Mouse (Mus musculus): ENCODE measurements around the gene Diaph2. TPM values are rescaled to one million over a fixed set of nuclear protein-coding genes. Genes with fewer than 3 reads are reported as not detected.

Gene Diaph2
- polyA plus RNA-seq, 1 experiment from 2014 or later = 7.6 TPM

- H3K9me3 ChIP-seq (replicated peaks; ENCODE audit: control insufficient read depth, low read length) = no peaks in the 10 kb centered on the region
- H3K36me3 ChIP-seq (ENCODE audit: control insufficient read depth, insufficient read depth, low read length) = no peaks in the 10 kb centered on the region
- no peaks in the 10 kb centered on the region for H3K4me1 ChIP-seq (ENCODE audit: control insufficient read depth, insufficient read depth, low read length)
- H3K9ac ChIP-seq (ENCODE audit: low read length) = peak overlapping the region; percentile 80
- H3K27me3 ChIP-seq (ENCODE audit: control insufficient read depth, insufficient read depth, low read length) = no peaks in the 10 kb centered on the region
- peak overlapping the region; percentile 78 for H3K27ac ChIP-seq (ENCODE audit: low read length)
- peak; percentile 56; the same call in 1 of the 2 replicates for ATAC-seq (ENCODE audit: insufficient read depth, low FRiP score)
- H3K4me3 ChIP-seq (replicated peaks; ENCODE audit: low read length) = peak overlapping the region; percentile 63
- H3K4me2 ChIP-seq (ENCODE audit: low read depth, low read length) = peak overlapping the region; percentile 49
- WGBS = 21% methylated on average over 31 of the region's 31 CpGs
Measured at GRCm38 (mm10) chrX:129750094-129750569, 590 bp downstream of the Diaph2 start.

- Histone ChIP-seq H3K4me2 (ENCODE audit: low read depth, low read length) (peak overlapping the region; percentile 49), H3K36me3 (ENCODE audit: control insufficient read depth, insufficient read depth, low read length) (no peaks in the 10 kb centered on the region), H3K27me3 (ENCODE audit: control insufficient read depth, insufficient read depth, low read length) (no peaks in the 10 kb centered on the region), H3K27ac (ENCODE audit: low read length) (peak overlapping the region; percentile 78), H3K4me1 (ENCODE audit: control insufficient read depth, insufficient read depth, low read length) (no peaks in the 10 kb centered on the region), H3K4me3 (replicated peaks; ENCODE audit: low read length) (peak overlapping the region; percentile 63), H3K9ac (ENCODE audit: low read length) (peak overlapping the region; percentile 80), H3K9me3 (replicated peaks; ENCODE audit: control insufficient read depth, low read length) (no peaks in the 10 kb centered on the region)
- 0 out of 2 replicates have a peak, but pooled peaks have one; percentile 34 for ATAC-seq (ENCODE audit: insufficient read depth, low FRiP score)
- WGBS = 12% methylated on average over 6 of the region's 6 CpGs
Measured at GRCm38 (mm10) chrX:129750606-129751005, 1.1 kb downstream of the Diaph2 start.

DNA sequence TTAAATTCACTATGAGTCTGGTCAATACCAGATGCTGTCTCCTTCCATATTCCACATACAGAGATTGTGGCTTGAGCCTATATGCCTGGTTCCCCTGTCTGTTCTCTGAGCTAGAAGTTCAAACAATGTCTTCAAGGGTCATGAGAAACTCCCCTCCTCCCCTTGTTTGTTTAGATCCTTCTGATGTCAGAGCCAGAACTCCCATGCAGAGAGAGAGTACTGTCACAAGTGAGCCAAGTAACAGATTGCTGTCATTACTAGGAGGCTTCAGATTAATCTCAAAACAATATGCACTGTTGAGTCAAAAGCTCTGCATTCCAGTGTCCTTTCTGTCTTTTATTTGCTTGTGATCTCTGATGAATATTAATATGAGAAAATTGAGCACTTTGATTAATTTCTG lies 7.1 kb downstream of the Diaph2 start:
- no peaks in the 10 kb centered on the region for H3K27me3 ChIP-seq (ENCODE audit: control insufficient read depth, insufficient read depth, low read length)
- no peaks in the 10 kb centered on the region for H3K36me3 ChIP-seq (ENCODE audit: control insufficient read depth, insufficient read depth, low read length)
- no peak overlapping the region for H3K9ac ChIP-seq (ENCODE audit: low read length)
- H3K4me2 ChIP-seq (ENCODE audit: low read depth, low read length) = no peak overlapping the region
- H3K27ac ChIP-seq (ENCODE audit: low read length) = no peak overlapping the region
- no peaks in the 10 kb centered on the region for H3K4me1 ChIP-seq (ENCODE audit: control insufficient read depth, insufficient read depth, low read length)
- H3K4me3 ChIP-seq (replicated peaks; ENCODE audit: low read length) = no peak overlapping the region
- no peaks in the 10 kb centered on the region for H3K9me3 ChIP-seq (replicated peaks; ENCODE audit: control insufficient read depth, low read length)
- no peak for ATAC-seq (ENCODE audit: insufficient read depth, low FRiP score)

DNA sequence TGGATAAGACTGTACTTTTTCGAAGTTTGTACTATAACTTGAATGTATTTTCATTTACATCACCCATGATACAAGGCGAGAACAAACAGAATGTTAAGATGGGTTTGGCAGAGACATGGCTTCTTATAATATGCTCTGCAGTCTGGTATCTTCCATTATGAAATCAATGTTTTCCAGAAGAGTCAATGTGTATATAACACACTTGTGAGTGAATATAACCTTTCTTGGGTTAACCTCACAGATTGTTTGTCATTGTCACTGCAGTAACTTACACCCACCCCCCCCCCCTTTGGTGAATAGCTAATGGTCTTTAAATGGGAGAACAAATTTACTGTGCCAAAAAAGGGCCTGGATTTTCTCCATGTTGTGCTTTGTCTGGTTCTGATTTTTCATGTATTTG lies 13.1 kb downstream of the Diaph2 start:
- 84% methylated on average over 2 of the region's 2 CpGs for WGBS
- H3K27me3 ChIP-seq (ENCODE audit: control insufficient read depth, insufficient read depth, low read length) = no peaks in the 10 kb centered on the region
- no peak overlapping the region for H3K4me2 ChIP-seq (ENCODE audit: low read depth, low read length)
- no peaks in the 10 kb centered on the region for H3K4me1 ChIP-seq (ENCODE audit: control insufficient read depth, insufficient read depth, low read length)
- no peaks in the 10 kb centered on the region for H3K9me3 ChIP-seq (replicated peaks; ENCODE audit: control insufficient read depth, low read length)
- no peaks in the 10 kb centered on the region for H3K36me3 ChIP-seq (ENCODE audit: control insufficient read depth, insufficient read depth, low read length)
- no peak overlapping the region for H3K9ac ChIP-seq (ENCODE audit: low read length)
- no peak for ATAC-seq (ENCODE audit: insufficient read depth, low FRiP score)
- H3K27ac ChIP-seq (ENCODE audit: low read length) = no peak overlapping the region
- H3K4me3 ChIP-seq (replicated peaks; ENCODE audit: low read length) = no peak overlapping the region

- no peak overlapping the region for H3K27ac ChIP-seq (ENCODE audit: low read length)
- no peaks in the 10 kb centered on the region for H3K4me1 ChIP-seq (ENCODE audit: control insufficient read depth, insufficient read depth, low read length)
- no peaks in the 10 kb centered on the region for H3K27me3 ChIP-seq (ENCODE audit: control insufficient read depth, insufficient read depth, low read length)
- H3K4me2 ChIP-seq (ENCODE audit: low read depth, low read length) = no peak overlapping the region
- ATAC-seq (ENCODE audit: insufficient read depth, low FRiP score) = no peak
- no peaks in the 10 kb centered on the region for H3K9me3 ChIP-seq (replicated peaks; ENCODE audit: control insufficient read depth, low read length)
- no peak overlapping the region for H3K4me3 ChIP-seq (replicated peaks; ENCODE audit: low read length)
- 81% methylated on average over 2 of the region's 2 CpGs for WGBS
- H3K9ac ChIP-seq (ENCODE audit: low read length) = no peak overlapping the region
- no peaks in the 10 kb centered on the region for H3K36me3 ChIP-seq (ENCODE audit: control insufficient read depth, insufficient read depth, low read length)
Measured at GRCm38 (mm10) chrX:129765378-129765777, 15.8 kb downstream of the Diaph2 start.

GRCm38 (mm10) chrX:129766811-129767210 lies 17.3 kb downstream of the Diaph2 start:
- Histone ChIP-seq H3K27me3 (ENCODE audit: control insufficient read depth, insufficient read depth, low read length) (no peaks in the 10 kb centered on the region), H3K4me1 (ENCODE audit: control insufficient read depth, insufficient read depth, low read length) (no peaks in the 10 kb centered on the region), H3K27ac (ENCODE audit: low read length) (no peak overlapping the region), H3K9ac (ENCODE audit: low read length) (no peak overlapping the region), H3K9me3 (replicated peaks; ENCODE audit: control insufficient read depth, low read length) (no peaks in the 10 kb centered on the region), H3K36me3 (ENCODE audit: control insufficient read depth, insufficient read depth, low read length) (no peaks in the 10 kb centered on the region), H3K4me2 (ENCODE audit: low read depth, low read length) (no peak overlapping the region), H3K4me3 (replicated peaks; ENCODE audit: low read length) (no peak overlapping the region)
- ATAC-seq (ENCODE audit: insufficient read depth, low FRiP score) = no peak
- WGBS = 42% methylated on average over 1 of the region's 1 CpGs

GRCm38 (mm10) chrX:129770625-129771024 lies 21.1 kb downstream of the Diaph2 start:
- Histone ChIP-seq H3K4me2 (ENCODE audit: low read depth, low read length) (no peak overlapping the region), H3K9ac (ENCODE audit: low read length) (no peak overlapping the region), H3K36me3 (ENCODE audit: control insufficient read depth, insufficient read depth, low read length) (no peaks in the 10 kb centered on the region), H3K4me3 (replicated peaks; ENCODE audit: low read length) (no peak overlapping the region), H3K27ac (ENCODE audit: low read length) (no peak overlapping the region), H3K9me3 (replicated peaks; ENCODE audit: control insufficient read depth, low read length) (no peaks in the 10 kb centered on the region), H3K27me3 (ENCODE audit: control insufficient read depth, insufficient read depth, low read length) (no peaks in the 10 kb centered on the region), H3K4me1 (ENCODE audit: control insufficient read depth, insufficient read depth, low read length) (no peaks in the 10 kb centered on the region)
- ATAC-seq (ENCODE audit: insufficient read depth, low FRiP score) = no peak
- WGBS = 47% methylated on average over 2 of the region's 2 CpGs

DNA sequence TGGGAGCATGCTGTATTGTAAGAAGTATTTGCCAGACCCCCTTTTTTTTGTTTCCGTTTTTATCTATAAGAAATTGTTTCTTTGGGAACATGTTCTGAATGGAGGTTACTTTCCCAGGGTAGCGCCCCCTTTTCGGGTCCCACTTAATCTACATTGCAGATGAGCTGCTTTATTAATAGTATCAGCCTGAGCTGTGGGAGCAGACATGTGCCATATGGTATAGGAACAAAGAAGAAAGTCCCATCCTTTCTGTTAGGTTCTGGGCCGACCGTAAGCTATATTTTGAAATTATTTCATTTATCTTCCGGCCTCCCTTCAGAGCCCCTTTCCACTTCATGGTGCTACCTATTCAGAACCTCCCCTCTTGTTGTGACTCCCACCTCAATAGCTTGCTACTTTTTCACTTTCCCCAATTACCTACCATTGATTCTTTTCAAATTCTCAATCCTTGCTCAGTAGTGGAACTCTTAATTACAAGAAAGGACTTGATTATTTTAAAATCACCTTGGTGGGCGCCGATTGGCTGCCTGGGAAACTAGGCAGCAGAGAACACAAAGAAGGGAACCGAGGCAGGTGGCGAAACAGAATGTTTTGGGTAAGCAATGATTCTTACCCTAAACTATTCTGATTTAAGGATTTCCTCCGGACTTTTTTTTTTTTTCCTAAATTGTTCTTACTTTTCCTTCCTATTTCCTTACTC lies 24.2 kb downstream of the Diaph2 start:
- H3K27me3 ChIP-seq (ENCODE audit: control insufficient read depth, insufficient read depth, low read length) = no peaks in the 10 kb centered on the region
- 85% methylated on average over 11 of the region's 11 CpGs for WGBS

GRCm38 (mm10) chrX:129774478-129774877 lies 24.9 kb downstream of the Diaph2 start:
- Histone ChIP-seq H3K36me3 (ENCODE audit: control insufficient read depth, insufficient read depth, low read length) (no peaks in the 10 kb centered on the region), H3K9ac (ENCODE audit: low read length) (no peak overlapping the region), H3K4me1 (ENCODE audit: control insufficient read depth, insufficient read depth, low read length) (no peaks in the 10 kb centered on the region), H3K27ac (ENCODE audit: low read length) (no peak overlapping the region), H3K9me3 (replicated peaks; ENCODE audit: control insufficient read depth, low read length) (no peaks in the 10 kb centered on the region), H3K4me3 (replicated peaks; ENCODE audit: low read length) (no peak overlapping the region), H3K4me2 (ENCODE audit: low read depth, low read length) (no peak overlapping the region), H3K27me3 (ENCODE audit: control insufficient read depth, insufficient read depth, low read length) (no peaks in the 10 kb centered on the region)
- WGBS = 72% methylated on average over 3 of the region's 3 CpGs
- ATAC-seq (ENCODE audit: insufficient read depth, low FRiP score) = no peak

More for the DNA sequence above, 24.2 kb downstream of the Diaph2 start:
- Histone ChIP-seq H3K9ac (ENCODE audit: low read length) (no peak overlapping the region), H3K36me3 (ENCODE audit: control insufficient read depth, insufficient read depth, low read length) (no peaks in the 10 kb centered on the region), H3K4me1 (ENCODE audit: control insufficient read depth, insufficient read depth, low read length) (no peaks in the 10 kb centered on the region), H3K9me3 (replicated peaks; ENCODE audit: control insufficient read depth, low read length) (no peaks in the 10 kb centered on the region), H3K4me2 (ENCODE audit: low read depth, low read length) (no peak overlapping the region), H3K27ac (ENCODE audit: low read length) (no peak overlapping the region), H3K4me3 (replicated peaks; ENCODE audit: low read length) (no peak overlapping the region)
- no peak for ATAC-seq (ENCODE audit: insufficient read depth, low FRiP score)

Measured in stomach, embryonic 16.5 days (tissue).